Mouse (Mus musculus) heart, adult 10 weeks (tissue): ENCODE results near the gene Acad10. TPM values are rescaled to one million over a fixed set of nuclear protein-coding genes. Genes with fewer than 3 reads are reported as not detected.

Experiments used
- polyA plus RNA-seq: library from polyadenylated mRNA; stranded (reverse); fragments of 350-450 nt; fragmentation: Illumina TruSeq; extraction: RNeasy Lipid Tissue Mini Kit (QIAGEN cat#74804); gene quantifications from one replicate; pipeline ENCODE4 v1.2.3, GENCODE M21; 2014; ENCODE audit warnings: low read depth, low replicate concordance

The Acad10 gene
- 4.5 TPM for polyA plus RNA-seq

DNA sequence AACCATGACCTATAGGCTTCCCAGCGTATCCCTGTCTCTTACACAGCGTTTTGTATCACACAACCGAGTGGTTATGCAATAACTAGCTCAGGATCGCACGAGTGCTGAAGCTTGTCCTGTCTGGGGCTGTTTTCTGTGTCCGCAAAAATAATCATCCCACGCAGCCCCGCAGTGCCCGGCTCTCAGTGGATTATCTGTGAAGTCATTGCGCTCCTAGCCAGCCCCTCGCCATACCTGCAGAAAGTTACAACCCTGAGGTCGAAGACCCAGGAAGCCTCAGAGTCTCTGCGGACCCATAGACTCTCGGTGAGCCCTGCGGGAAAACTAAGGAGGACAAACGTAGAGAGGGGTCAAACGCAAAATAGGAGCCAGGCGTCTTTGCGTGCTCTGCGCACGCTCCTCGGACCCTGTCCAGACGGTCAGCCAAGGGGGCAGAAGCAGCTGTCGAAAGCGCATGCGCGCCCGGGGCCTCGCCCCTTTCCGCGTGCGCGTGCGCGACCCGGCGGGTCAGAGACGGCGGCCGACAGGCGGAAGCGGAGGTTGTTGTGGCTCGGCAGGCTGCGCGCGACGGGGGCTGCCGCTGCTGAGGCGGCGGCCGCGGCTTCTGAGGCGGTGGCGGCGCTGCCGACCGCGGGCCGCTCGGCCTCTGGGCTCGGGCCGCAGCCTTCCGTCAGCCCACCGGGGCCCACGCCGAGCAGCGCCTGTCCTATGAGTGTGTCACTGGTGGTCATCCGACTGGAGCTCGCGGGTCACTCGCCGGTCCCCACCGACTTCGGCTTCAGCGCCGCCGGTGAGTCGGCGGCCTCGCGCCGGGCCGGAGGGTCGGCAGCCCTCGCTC is at the start of gene Acad10, which contains the start of gene Brap:
Acad10 (minus strand) TSS at position 456 of the 838 bp plus-strand sequence.
Brap (plus strand) TSS at position 505 of the 838 bp plus-strand sequence.

DNA sequence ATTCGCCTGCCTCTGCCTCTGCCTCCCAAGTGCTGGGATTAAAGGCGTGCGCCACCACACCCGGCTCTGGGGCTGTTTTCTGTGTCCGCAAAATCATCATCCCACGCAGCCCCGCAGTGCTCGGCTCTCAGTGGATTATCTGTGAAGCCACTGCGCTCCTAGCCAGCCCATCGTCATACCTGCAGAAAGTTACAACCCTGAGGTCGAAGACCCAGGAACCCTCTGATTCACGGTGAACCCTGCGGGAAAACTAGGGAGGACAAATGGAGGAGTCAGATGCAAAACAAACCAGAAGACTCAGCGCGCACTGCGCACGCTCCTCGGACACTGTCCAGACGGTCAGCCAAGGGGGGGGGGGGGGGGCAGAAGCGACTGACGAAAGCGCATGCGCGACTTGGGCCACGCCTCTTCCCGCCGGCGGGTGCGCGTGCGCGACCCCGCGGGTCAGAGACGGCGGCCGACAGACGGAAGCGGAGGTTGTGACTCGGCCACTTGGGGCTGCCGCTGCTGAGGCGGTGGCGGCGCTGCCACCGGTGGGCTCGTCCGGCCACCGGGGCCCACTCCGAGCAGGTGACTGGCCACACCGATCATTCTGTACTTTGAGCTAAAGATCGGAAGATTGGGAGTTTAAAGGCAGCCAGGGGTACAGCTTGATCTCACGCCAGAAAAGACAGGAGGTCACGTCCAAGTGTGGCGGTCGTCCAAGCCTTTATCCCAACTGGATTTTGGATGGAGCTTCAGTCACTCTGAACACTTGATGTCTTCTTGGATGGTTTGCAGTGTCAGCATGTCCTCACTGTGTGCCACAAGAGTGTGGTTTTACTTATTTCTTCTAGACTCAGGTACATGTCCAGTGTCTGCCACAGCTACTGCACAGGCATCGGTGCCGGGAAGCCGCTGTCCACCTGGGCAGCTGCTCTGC is 41.5 kb downstream of the Acad10 start, which contains the start of gene Acad12:
Acad12 (minus strand) TSS at position 347 of the 922 bp plus-strand sequence.

DNA sequence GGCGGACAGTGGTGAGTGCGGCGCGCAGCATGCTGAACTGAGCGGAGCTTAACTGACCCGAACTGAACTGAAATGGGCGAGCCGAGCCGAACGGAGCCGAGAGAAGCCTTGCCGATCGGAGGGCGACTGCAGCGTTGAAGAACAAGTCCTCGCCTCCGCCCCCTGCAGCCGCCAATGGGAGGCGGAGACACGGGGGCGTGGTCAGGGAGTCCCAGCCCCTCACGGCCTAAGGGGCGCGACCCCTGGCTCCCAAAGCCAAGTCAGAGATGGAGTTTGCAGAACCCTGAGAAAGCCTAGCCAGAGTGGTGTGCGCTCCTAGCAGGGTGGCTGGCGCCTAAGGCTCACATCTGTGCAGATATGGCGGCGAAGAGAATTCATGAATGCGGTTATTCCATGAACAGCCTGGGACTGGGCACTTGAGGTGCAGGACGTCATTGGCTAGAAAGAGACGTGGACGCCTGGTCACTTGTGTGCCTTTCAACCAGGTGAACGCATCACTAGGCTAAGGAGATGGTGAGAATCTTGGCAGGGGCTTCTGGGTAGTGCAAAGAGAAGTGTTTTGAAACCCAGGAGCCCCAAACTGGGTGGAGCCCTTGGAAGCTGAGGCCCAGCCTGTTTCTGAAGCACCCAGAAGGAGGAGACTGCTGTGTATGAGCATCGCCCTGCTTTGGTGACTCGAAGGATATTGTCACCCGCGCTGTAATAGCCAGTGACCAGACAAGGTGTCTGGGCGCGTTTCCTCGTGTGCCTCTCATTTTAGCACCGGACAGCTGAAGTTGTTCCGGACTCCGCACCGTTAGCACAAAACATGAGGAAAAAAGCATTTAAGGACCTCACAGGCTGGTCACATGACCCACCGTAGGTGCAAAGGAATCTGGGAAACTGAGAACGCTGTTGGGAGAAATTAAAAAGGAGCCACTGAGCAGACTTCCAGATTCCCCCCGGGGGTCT is 66.6 kb downstream of the Acad10 start, which contains the start of gene Aldh2:
Aldh2 (minus strand) TSS at position 374 of the 951 bp plus-strand sequence.

Other genes starting within 250 kb of the Acad10 start
- 8.3 TPM for gene Tmem116, start 208.6 kb downstream of the Acad10 start, polyA plus RNA-seq
- gene Erp29, start 208.0 kb downstream of the Acad10 start, polyA plus RNA-seq: 85.9 TPM
- gene Adam1b, start 157.1 kb downstream of the Acad10 start, polyA plus RNA-seq: not detected
- 4.3 TPM for gene Adam1a, start 115.0 kb downstream of the Acad10 start, polyA plus RNA-seq
- gene Gm42878, start 115.0 kb downstream of the Acad10 start, polyA plus RNA-seq: not detected
- gene Mapkapk5, start 114.6 kb downstream of the Acad10 start, polyA plus RNA-seq: 107 TPM
- gene Aldh2, start 66.7 kb downstream of the Acad10 start, polyA plus RNA-seq: 503 TPM
- gene Acad12, start 41.6 kb downstream of the Acad10 start, polyA plus RNA-seq: 99.9 TPM
- 27.0 TPM for gene Brap, start within 50 bp of the Acad10 start, polyA plus RNA-seq
- 97.6 TPM for gene Atxn2, start 50.8 kb upstream of the Acad10 start, polyA plus RNA-seq
- gene Sh2b3, start 177.1 kb upstream of the Acad10 start, polyA plus RNA-seq: 18.7 TPM
- 11.6 TPM for gene Pheta1, start 188.5 kb upstream of the Acad10 start, polyA plus RNA-seq